Mouse (Mus musculus): ENCODE measurements around the gene Ube4a. TPM values are rescaled to one million over a fixed set of nuclear protein-coding genes. Genes with fewer than 3 reads are reported as not detected.

Ube4a gene
- polyA plus RNA-seq, 1 experiment from 2014 or later = 24.3 TPM

DNA sequence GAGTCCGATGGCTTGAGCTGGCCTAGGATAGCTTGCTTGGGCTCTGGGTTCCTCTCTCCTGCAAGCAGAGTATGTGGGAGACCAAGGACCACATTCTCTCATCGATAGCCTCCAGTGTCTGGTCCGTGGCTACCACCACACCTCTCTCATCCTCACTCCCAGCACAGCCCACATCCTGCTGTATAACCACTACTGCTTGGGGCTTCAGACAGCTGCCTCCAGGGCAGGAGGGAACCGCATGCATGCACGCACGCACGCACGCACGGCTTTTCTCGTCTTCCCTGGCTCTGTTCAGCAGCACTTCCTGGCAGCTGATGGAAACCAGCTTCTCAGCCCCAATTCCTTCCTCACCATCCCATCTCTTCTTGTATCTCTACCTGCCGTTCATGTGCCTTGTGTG is 32.7 kb upstream of the Ube4a start:
- H3K4me1 ChIP-seq (ENCODE audit: insufficient read depth, low read length) = no peaks in the 10 kb centered on the region
- no peak overlapping the region for H3K4me3 ChIP-seq (ENCODE audit: low read length)
- H3K36me3 ChIP-seq (ENCODE audit: insufficient read depth, low read length) = no peaks in the 10 kb centered on the region
- 54% methylated on average over 11 of the region's 11 CpGs for WGBS
- no peaks in the 10 kb centered on the region for H3K9me3 ChIP-seq (ENCODE audit: low read length)
- no peak overlapping the region for H3K4me2 ChIP-seq (replicated peaks; ENCODE audit: low read depth, low read length)
- no peaks in the 10 kb centered on the region for H3K27me3 ChIP-seq (ENCODE audit: insufficient read depth, low read length)
- no peak for ATAC-seq (ENCODE audit: low FRiP score, low TSS enrichment)
- no peak overlapping the region for H3K9ac ChIP-seq (replicated peaks; ENCODE audit: low read length)
- no peak overlapping the region for H3K27ac ChIP-seq (ENCODE audit: low read length)

GRCm38 (mm10) chr9:44996590-44996989 is 31.2 kb upstream of the Ube4a start:
- 94% methylated on average over 7 of the region's 7 CpGs for WGBS
- Histone ChIP-seq H3K27ac (ENCODE audit: low read length) (no peak overlapping the region), H3K9ac (replicated peaks; ENCODE audit: low read length) (no peak overlapping the region), H3K4me1 (ENCODE audit: insufficient read depth, low read length) (no peaks in the 10 kb centered on the region), H3K27me3 (ENCODE audit: insufficient read depth, low read length) (no peaks in the 10 kb centered on the region), H3K9me3 (ENCODE audit: low read length) (no peaks in the 10 kb centered on the region), H3K4me2 (replicated peaks; ENCODE audit: low read depth, low read length) (no peak overlapping the region), H3K4me3 (ENCODE audit: low read length) (no peak overlapping the region), H3K36me3 (ENCODE audit: insufficient read depth, low read length) (no peaks in the 10 kb centered on the region)
- ATAC-seq (ENCODE audit: low FRiP score, low TSS enrichment) = no peak

DNA sequence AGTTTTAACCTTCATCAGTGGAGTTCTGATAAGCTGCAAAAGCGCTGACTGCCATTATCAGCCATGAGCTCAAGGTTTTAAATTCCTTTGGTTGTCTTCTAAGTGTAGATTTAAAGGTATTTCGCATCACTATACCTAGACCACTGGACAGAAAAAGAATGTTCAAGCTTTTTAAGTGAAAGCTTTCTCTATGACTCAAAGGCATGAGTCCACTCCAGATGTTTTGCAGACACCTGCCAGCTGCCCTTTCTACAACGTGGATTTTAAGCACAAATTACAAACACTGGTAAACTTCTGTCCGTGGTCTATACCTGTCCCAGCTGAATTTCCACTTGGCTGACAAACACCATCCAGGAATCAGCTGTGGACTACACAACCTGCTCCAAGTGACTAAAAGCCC is 29.6 kb upstream of the Ube4a start:
- Histone ChIP-seq H3K4me1 (ENCODE audit: insufficient read depth, low read length) (no peaks in the 10 kb centered on the region), H3K4me3 (ENCODE audit: low read length) (no peak overlapping the region), H3K9ac (replicated peaks; ENCODE audit: low read length) (no peak overlapping the region), H3K9me3 (ENCODE audit: low read length) (no peaks in the 10 kb centered on the region), H3K27me3 (ENCODE audit: insufficient read depth, low read length) (no peaks in the 10 kb centered on the region), H3K27ac (ENCODE audit: low read length) (no peak overlapping the region), H3K4me2 (replicated peaks; ENCODE audit: low read depth, low read length) (no peak overlapping the region), H3K36me3 (ENCODE audit: insufficient read depth, low read length) (no peaks in the 10 kb centered on the region)
- WGBS = 77% methylated on average over 4 of the region's 4 CpGs
- ATAC-seq (ENCODE audit: low FRiP score, low TSS enrichment) = no peak

GRCm38 (mm10) chr9:44993268-44993667 is 27.9 kb upstream of the Ube4a start:
- 81% methylated on average over 2 of the region's 2 CpGs for WGBS
- no peaks in the 10 kb centered on the region for H3K4me1 ChIP-seq (ENCODE audit: insufficient read depth, low read length)

DNA sequence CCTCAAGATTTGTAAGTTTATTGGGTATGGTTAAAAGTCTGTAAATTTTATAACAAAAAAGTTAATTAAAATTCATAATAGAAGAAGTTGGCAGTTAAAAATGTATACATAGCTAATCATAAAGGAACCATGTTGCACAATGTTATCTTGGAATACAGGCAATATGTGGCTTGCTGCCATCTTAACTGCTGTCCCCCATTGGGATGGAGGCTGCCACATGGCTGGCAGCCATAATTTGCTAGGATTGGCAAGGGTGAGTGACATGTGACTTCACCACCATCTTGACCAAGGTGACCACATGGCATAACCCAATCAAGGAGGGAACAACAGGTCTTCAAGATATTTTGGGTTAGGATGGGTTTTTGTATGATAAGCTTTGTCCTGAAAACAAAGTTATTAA is 26.9 kb upstream of the Ube4a start:
- H3K4me1 ChIP-seq (ENCODE audit: insufficient read depth, low read length) = no peaks in the 10 kb centered on the region
- no peaks in the 10 kb centered on the region for H3K9me3 ChIP-seq (ENCODE audit: low read length)
- ATAC-seq (ENCODE audit: low FRiP score, low TSS enrichment) = no peak
- H3K36me3 ChIP-seq (ENCODE audit: insufficient read depth, low read length) = no peaks in the 10 kb centered on the region
- no peak overlapping the region for H3K4me2 ChIP-seq (replicated peaks; ENCODE audit: low read depth, low read length)
- no peaks in the 10 kb centered on the region for H3K27me3 ChIP-seq (ENCODE audit: insufficient read depth, low read length)
- H3K9ac ChIP-seq (replicated peaks; ENCODE audit: low read length) = no peak overlapping the region
- no peak overlapping the region for H3K27ac ChIP-seq (ENCODE audit: low read length)
- H3K4me3 ChIP-seq (ENCODE audit: low read length) = no peak overlapping the region

More at GRCm38 (mm10) chr9:44993268-44993667, 27.9 kb upstream of the Ube4a start:
- no peaks in the 10 kb centered on the region for H3K36me3 ChIP-seq (ENCODE audit: insufficient read depth, low read length)
- no peaks in the 10 kb centered on the region for H3K9me3 ChIP-seq (ENCODE audit: low read length)
- H3K9ac ChIP-seq (replicated peaks; ENCODE audit: low read length) = no peak overlapping the region
- no peak overlapping the region for H3K27ac ChIP-seq (ENCODE audit: low read length)
- ATAC-seq (ENCODE audit: low FRiP score, low TSS enrichment) = no peak
- no peak overlapping the region for H3K4me2 ChIP-seq (replicated peaks; ENCODE audit: low read depth, low read length)
- H3K27me3 ChIP-seq (ENCODE audit: insufficient read depth, low read length) = no peaks in the 10 kb centered on the region
- no peak overlapping the region for H3K4me3 ChIP-seq (ENCODE audit: low read length)

DNA sequence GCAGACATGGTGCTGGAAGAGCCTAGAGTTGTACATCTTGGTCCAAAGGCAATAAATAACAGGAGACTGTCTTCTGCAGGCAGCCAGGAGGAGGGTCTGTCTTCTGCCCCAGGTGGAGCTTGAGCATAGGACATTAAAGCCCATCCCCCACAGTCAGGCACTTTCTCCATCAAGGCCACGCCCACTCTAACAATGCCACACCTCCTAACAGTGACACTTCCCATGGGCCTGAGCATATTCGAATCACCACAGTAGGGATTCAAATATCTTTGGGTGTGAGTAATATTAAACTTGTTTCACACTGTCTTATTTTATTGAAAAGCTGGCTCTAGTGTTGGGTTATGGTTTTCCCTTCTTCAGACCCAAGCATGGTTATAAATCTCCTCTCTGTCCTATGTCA is 26.4 kb upstream of the Ube4a start:
- no peak overlapping the region for H3K9ac ChIP-seq (replicated peaks; ENCODE audit: low read length)
- no peak overlapping the region for H3K27ac ChIP-seq (ENCODE audit: low read length)
- H3K4me2 ChIP-seq (replicated peaks; ENCODE audit: low read depth, low read length) = no peak overlapping the region
- no peaks in the 10 kb centered on the region for H3K9me3 ChIP-seq (ENCODE audit: low read length)
- H3K4me3 ChIP-seq (ENCODE audit: low read length) = no peak overlapping the region
- WGBS = 91% methylated on average over 2 of the region's 2 CpGs
- H3K4me1 ChIP-seq (ENCODE audit: insufficient read depth, low read length) = no peaks in the 10 kb centered on the region
- H3K27me3 ChIP-seq (ENCODE audit: insufficient read depth, low read length) = no peaks in the 10 kb centered on the region
- ATAC-seq (ENCODE audit: low FRiP score, low TSS enrichment) = no peak
- H3K36me3 ChIP-seq (ENCODE audit: insufficient read depth, low read length) = no peaks in the 10 kb centered on the region

DNA sequence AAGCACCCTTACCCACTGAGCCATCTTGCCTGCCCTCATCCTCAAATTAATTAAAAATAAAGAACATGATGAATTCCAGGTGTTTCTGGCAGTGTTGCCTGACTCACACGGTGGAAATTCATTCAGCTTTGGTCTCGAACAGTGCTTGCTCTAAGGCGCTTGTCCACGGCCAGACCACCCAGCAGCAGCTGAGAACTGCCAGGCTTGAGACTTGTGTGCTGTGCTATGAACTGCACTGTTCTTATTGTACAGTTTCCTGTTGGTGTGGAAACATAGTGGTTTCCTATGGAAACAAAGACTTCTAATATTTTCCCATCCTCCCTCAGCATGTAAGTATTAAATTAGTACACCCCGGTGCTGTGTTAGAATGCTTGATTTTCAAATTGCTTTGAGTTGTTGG is 21.6 kb upstream of the Ube4a start:
- 73% methylated on average over 5 of the region's 5 CpGs for WGBS
- H3K9me3 ChIP-seq (ENCODE audit: low read length) = no peaks in the 10 kb centered on the region
- H3K4me1 ChIP-seq (ENCODE audit: insufficient read depth, low read length) = no peaks in the 10 kb centered on the region
- no peak overlapping the region for H3K9ac ChIP-seq (replicated peaks; ENCODE audit: low read length)
- no peaks in the 10 kb centered on the region for H3K27me3 ChIP-seq (ENCODE audit: insufficient read depth, low read length)
- ATAC-seq (ENCODE audit: low FRiP score, low TSS enrichment) = no peak
- no peak overlapping the region for H3K4me3 ChIP-seq (ENCODE audit: low read length)
- no peak overlapping the region for H3K27ac ChIP-seq (ENCODE audit: low read length)
- no peaks in the 10 kb centered on the region for H3K36me3 ChIP-seq (ENCODE audit: insufficient read depth, low read length)
- H3K4me2 ChIP-seq (replicated peaks; ENCODE audit: low read depth, low read length) = no peak overlapping the region

GRCm38 (mm10) chr9:44986242-44986781 is 20.9 kb upstream of the Ube4a start:
- Histone ChIP-seq H3K36me3 (ENCODE audit: insufficient read depth, low read length) (no peaks in the 10 kb centered on the region), H3K9ac (replicated peaks; ENCODE audit: low read length) (no peak overlapping the region), H3K4me2 (replicated peaks; ENCODE audit: low read depth, low read length) (no peak overlapping the region), H3K4me3 (ENCODE audit: low read length) (no peak overlapping the region), H3K27ac (ENCODE audit: low read length) (no peak overlapping the region), H3K27me3 (ENCODE audit: insufficient read depth, low read length) (no peaks in the 10 kb centered on the region), H3K9me3 (ENCODE audit: low read length) (no peaks in the 10 kb centered on the region), H3K4me1 (ENCODE audit: insufficient read depth, low read length) (no peaks in the 10 kb centered on the region)
- WGBS = 69% methylated on average over 14 of the region's 14 CpGs
- no peak for ATAC-seq (ENCODE audit: low FRiP score, low TSS enrichment)

GRCm38 (mm10) chr9:44985721-44986161 is 20.3 kb upstream of the Ube4a start:
- ATAC-seq (ENCODE audit: low FRiP score, low TSS enrichment) = no peak
- no peak overlapping the region for H3K4me2 ChIP-seq (replicated peaks; ENCODE audit: low read depth, low read length)
- H3K4me1 ChIP-seq (ENCODE audit: insufficient read depth, low read length) = no peaks in the 10 kb centered on the region
- H3K9me3 ChIP-seq (ENCODE audit: low read length) = no peaks in the 10 kb centered on the region
- H3K9ac ChIP-seq (replicated peaks; ENCODE audit: low read length) = no peak overlapping the region
- WGBS = 82% methylated on average over 3 of the region's 3 CpGs
- no peaks in the 10 kb centered on the region for H3K27me3 ChIP-seq (ENCODE audit: insufficient read depth, low read length)
- H3K4me3 ChIP-seq (ENCODE audit: low read length) = no peak overlapping the region
- H3K27ac ChIP-seq (ENCODE audit: low read length) = no peak overlapping the region
- H3K36me3 ChIP-seq (ENCODE audit: insufficient read depth, low read length) = no peaks in the 10 kb centered on the region

- Histone ChIP-seq H3K36me3 (ENCODE audit: insufficient read depth, low read length) (no peaks in the 10 kb centered on the region), H3K9ac (replicated peaks; ENCODE audit: low read length) (no peak overlapping the region), H3K27me3 (ENCODE audit: insufficient read depth, low read length) (no peaks in the 10 kb centered on the region), H3K4me1 (ENCODE audit: insufficient read depth, low read length) (no peaks in the 10 kb centered on the region), H3K9me3 (ENCODE audit: low read length) (no peaks in the 10 kb centered on the region), H3K4me2 (replicated peaks; ENCODE audit: low read depth, low read length) (no peak overlapping the region), H3K4me3 (ENCODE audit: low read length) (no peak overlapping the region), H3K27ac (ENCODE audit: low read length) (no peak overlapping the region)
- WGBS = 85% methylated on average over 2 of the region's 2 CpGs
- ATAC-seq (ENCODE audit: low FRiP score, low TSS enrichment) = no peak
These were observed 17.6 kb upstream of the Ube4a start for GRCm38 (mm10) chr9:44983001-44983400.
